Mouse (Mus musculus): ENCODE results near the gene Pramel6. TPM values are rescaled to one million over a fixed set of nuclear protein-coding genes. Genes with fewer than 3 reads are reported as not detected.
"Not testable (repeated sequence)": the region's sequence is repeated elsewhere in the genome, so short reads cannot be mapped to it uniquely, and the experiment has no call there.

Gene Pramel6
- polyA plus RNA-seq, 1 experiment from 2014 or later, result not detected

- Histone ChIP-seq H3K4me3 (ENCODE audit: low read depth, low read length) (no peak overlapping the region), H3K9me3 (replicated peaks; ENCODE audit: control insufficient read depth, low read length) (no peaks in the 10 kb centered on the region), H3K4me2 (ENCODE audit: low read depth, low read length) (no peak overlapping the region), H3K4me1 (ENCODE audit: control insufficient read depth, insufficient read depth, low read length) (no peaks in the 10 kb centered on the region), H3K27ac (replicated peaks; ENCODE audit: low read depth, low read length) (no peak overlapping the region), H3K27me3 (ENCODE audit: control insufficient read depth, insufficient read depth, low read length) (no peaks in the 10 kb centered on the region), H3K9ac (replicated peaks; ENCODE audit: low read length) (no peak overlapping the region), H3K36me3 (replicated peaks; ENCODE audit: control insufficient read depth, insufficient read depth, low read depth, low read length) (no peaks in the 10 kb centered on the region)
- DNase-seq (ENCODE audit: low spot score), result no peak
- WGBS, result 81% methylated on average over 3 of the region's 3 CpGs
- no peak for ATAC-seq (replicated peaks; ENCODE audit: insufficient number of reproducible peaks, low FRiP score, low TSS enrichment, low read depth)
Observed at GRCm38 (mm10) chr2:87516581-87516980, 10.2 kb downstream of the Pramel6 start.

GRCm38 (mm10) chr2:87520651-87521050 is 14.3 kb downstream of the Pramel6 start:
- H3K4me3 ChIP-seq (ENCODE audit: low read depth, low read length), result no peak overlapping the region
- no peak overlapping the region for H3K9ac ChIP-seq (replicated peaks; ENCODE audit: low read length)
- DNase-seq (ENCODE audit: low spot score) (no peak), ATAC-seq (replicated peaks; ENCODE audit: insufficient number of reproducible peaks, low FRiP score, low TSS enrichment, low read depth) (no peak)
- no peak overlapping the region for H3K27ac ChIP-seq (replicated peaks; ENCODE audit: low read depth, low read length)
- no peaks in the 10 kb centered on the region for H3K36me3 ChIP-seq (replicated peaks; ENCODE audit: control insufficient read depth, insufficient read depth, low read depth, low read length)
- H3K9me3 ChIP-seq (replicated peaks; ENCODE audit: control insufficient read depth, low read length), result no peaks in the 10 kb centered on the region
- WGBS, result 95% methylated on average over 4 of the region's 4 CpGs
- H3K4me1 ChIP-seq (ENCODE audit: control insufficient read depth, insufficient read depth, low read length), result no peaks in the 10 kb centered on the region
- H3K4me2 ChIP-seq (ENCODE audit: low read depth, low read length), result no peak overlapping the region
- no peaks in the 10 kb centered on the region for H3K27me3 ChIP-seq (ENCODE audit: control insufficient read depth, insufficient read depth, low read length)

DNA sequence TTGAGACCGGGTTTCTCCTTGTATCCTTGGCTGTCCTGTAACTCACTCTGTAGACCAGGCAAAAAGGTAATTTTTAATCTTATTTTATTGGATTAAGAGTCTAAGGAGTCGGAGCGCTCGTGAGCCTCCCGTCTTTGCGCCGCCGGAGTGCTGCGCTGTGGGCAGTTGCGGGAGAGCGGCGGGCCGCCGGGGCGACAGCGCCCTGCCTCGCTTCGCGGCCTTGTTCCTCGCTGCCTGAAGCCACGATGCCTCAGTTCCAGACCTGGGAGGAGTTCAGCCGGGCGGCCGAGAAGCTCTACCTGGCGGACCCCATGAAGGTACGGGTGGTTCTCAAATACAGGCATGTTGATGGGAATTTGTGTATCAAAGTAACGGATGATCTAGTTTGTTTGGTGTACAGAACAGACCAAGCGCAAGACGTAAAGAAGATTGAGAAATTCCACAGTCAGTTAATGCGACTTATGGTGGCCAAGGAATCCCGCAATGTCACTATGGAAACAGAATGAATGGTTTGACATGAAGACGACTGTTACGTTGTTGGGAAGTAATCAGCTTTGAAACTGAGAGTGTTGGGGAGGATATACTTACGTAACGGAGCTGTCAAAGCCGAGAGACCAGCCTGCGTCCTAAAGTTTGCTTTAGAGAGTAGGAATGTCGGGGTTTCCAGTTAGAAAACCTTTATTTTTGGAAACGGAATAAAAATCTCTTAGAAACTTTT is 19.7 kb downstream of the Pramel6 start:
- not testable (repeated sequence) for H3K27ac ChIP-seq (replicated peaks; ENCODE audit: low read depth, low read length); H3K4me1 ChIP-seq (ENCODE audit: control insufficient read depth, insufficient read depth, low read length); H3K4me3 ChIP-seq (ENCODE audit: low read depth, low read length); H3K9ac ChIP-seq (replicated peaks; ENCODE audit: low read length); H3K27me3 ChIP-seq (ENCODE audit: control insufficient read depth, insufficient read depth, low read length); H3K36me3 ChIP-seq (replicated peaks; ENCODE audit: control insufficient read depth, insufficient read depth, low read depth, low read length); H3K9me3 ChIP-seq (replicated peaks; ENCODE audit: control insufficient read depth, low read length)
- 0 out of 2 replicates have a peak overlapping the region, but pooled peaks have one; percentile 19 for H3K4me2 ChIP-seq (ENCODE audit: low read depth, low read length)
- WGBS, result 34% methylated on average over 37 of the region's 39 CpGs
- ATAC-seq (replicated peaks; ENCODE audit: insufficient number of reproducible peaks, low FRiP score, low TSS enrichment, low read depth) (peak; percentile 73; the same call in 1 of the 2 replicates), DNase-seq (ENCODE audit: low spot score) (peak; percentile 10)

GRCm38 (mm10) chr2:87531496-87531895 is 25.1 kb downstream of the Pramel6 start, which contains the start of gene Olfr153:
TSS of gene Olfr153 (plus strand) at chr2:87531796.
- no peak for DNase-seq (ENCODE audit: low spot score)
- H3K27me3 ChIP-seq (ENCODE audit: control insufficient read depth, insufficient read depth, low read length), result no peaks in the 10 kb centered on the region
- H3K27ac ChIP-seq (replicated peaks; ENCODE audit: low read depth, low read length), result no peak within 1 kb of the TSS

DNA sequence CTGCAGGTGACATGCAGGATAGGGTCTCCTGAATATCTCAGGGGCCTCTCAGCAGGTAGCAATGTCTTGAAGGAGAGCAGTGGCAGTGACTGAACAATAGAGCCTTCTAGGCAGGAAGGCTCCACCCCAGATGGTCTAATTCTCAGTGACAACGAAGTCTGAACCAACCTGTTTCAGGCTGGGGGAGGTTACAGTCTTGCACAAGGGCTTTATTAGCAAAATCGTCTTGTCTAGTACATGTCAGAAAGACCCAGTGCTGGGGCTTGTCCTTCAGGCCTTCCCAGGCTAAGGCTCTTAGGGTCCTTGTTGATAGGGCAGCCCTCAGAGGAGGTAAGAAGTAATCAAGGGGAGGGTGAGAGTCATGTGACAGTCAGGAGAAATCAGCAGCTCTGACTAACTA is 28.5 kb downstream of the Pramel6 start:
- no peaks in the 10 kb centered on the region for H3K9me3 ChIP-seq (replicated peaks; ENCODE audit: control insufficient read depth, low read length)
- no peak for ATAC-seq (replicated peaks; ENCODE audit: insufficient number of reproducible peaks, low FRiP score, low TSS enrichment, low read depth)
- WGBS, result 66% methylated on average over 2 of the region's 2 CpGs

More at GRCm38 (mm10) chr2:87531496-87531895, 25.1 kb downstream of the Pramel6 start, which contains the start of gene Olfr153:
- no peaks in the 10 kb centered on the region for H3K4me1 ChIP-seq (ENCODE audit: control insufficient read depth, insufficient read depth, low read length)
- H3K4me3 ChIP-seq (ENCODE audit: low read depth, low read length), result no peak within 1 kb of the TSS
- ATAC-seq (replicated peaks; ENCODE audit: insufficient number of reproducible peaks, low FRiP score, low TSS enrichment, low read depth), result no peak
- no peaks in the 10 kb centered on the region for H3K36me3 ChIP-seq (replicated peaks; ENCODE audit: control insufficient read depth, insufficient read depth, low read depth, low read length)
- H3K4me2 ChIP-seq (ENCODE audit: low read depth, low read length), result no peak within 1 kb of the TSS
- no peak within 1 kb of the TSS for H3K9ac ChIP-seq (replicated peaks; ENCODE audit: low read length)
- H3K9me3 ChIP-seq (replicated peaks; ENCODE audit: control insufficient read depth, low read length), result no peaks in the 10 kb centered on the region

GRCm38 (mm10) chr2:87545442-87545841 is 39.1 kb downstream of the Pramel6 start, which contains the start of gene Olfr1128:
TSS of gene Olfr1128 (minus strand) at chr2:87545542.
- no peaks in the 10 kb centered on the region for H3K36me3 ChIP-seq (replicated peaks; ENCODE audit: control insufficient read depth, insufficient read depth, low read depth, low read length)
- no peak within 1 kb of the TSS for H3K4me3 ChIP-seq (ENCODE audit: low read depth, low read length)
- ATAC-seq (replicated peaks; ENCODE audit: insufficient number of reproducible peaks, low FRiP score, low TSS enrichment, low read depth), result no peak
- H3K27me3 ChIP-seq (ENCODE audit: control insufficient read depth, insufficient read depth, low read length), result no peaks in the 10 kb centered on the region
- no peak within 1 kb of the TSS for H3K27ac ChIP-seq (replicated peaks; ENCODE audit: low read depth, low read length)
- no peak for DNase-seq (ENCODE audit: low spot score)
- no peak within 1 kb of the TSS for H3K9ac ChIP-seq (replicated peaks; ENCODE audit: low read length)
- H3K9me3 ChIP-seq (replicated peaks; ENCODE audit: control insufficient read depth, low read length), result no peaks in the 10 kb centered on the region
- no peak within 1 kb of the TSS for H3K4me2 ChIP-seq (ENCODE audit: low read depth, low read length)
- H3K4me1 ChIP-seq (ENCODE audit: control insufficient read depth, insufficient read depth, low read length), result no peaks in the 10 kb centered on the region
- WGBS, result 94% methylated on average over 1 of the region's 1 CpGs

More for the DNA sequence above, 28.5 kb downstream of the Pramel6 start:
- no peak for DNase-seq (ENCODE audit: low spot score)
- no peak overlapping the region for H3K4me2 ChIP-seq (ENCODE audit: low read depth, low read length)
- H3K4me3 ChIP-seq (ENCODE audit: low read depth, low read length), result no peak overlapping the region
- H3K9ac ChIP-seq (replicated peaks; ENCODE audit: low read length), result no peak overlapping the region
- H3K4me1 ChIP-seq (ENCODE audit: control insufficient read depth, insufficient read depth, low read length), result no peaks in the 10 kb centered on the region
- no peaks in the 10 kb centered on the region for H3K27me3 ChIP-seq (ENCODE audit: control insufficient read depth, insufficient read depth, low read length)
- H3K27ac ChIP-seq (replicated peaks; ENCODE audit: low read depth, low read length), result no peak overlapping the region
- H3K36me3 ChIP-seq (replicated peaks; ENCODE audit: control insufficient read depth, insufficient read depth, low read depth, low read length), result no peaks in the 10 kb centered on the region

Other genes with a start within 250 kb of the Pramel6 start
- not detected in 2 replicates for gene Olfr1116, start 239.0 kb upstream of the Pramel6 start, polyA plus RNA-seq (2014; fragmentation: Nextera tagmentation; extraction: Ambion mirVana)
- gene Olfr1118, start 199.0 kb upstream of the Pramel6 start, polyA plus RNA-seq (2014; fragmentation: Nextera tagmentation; extraction: Ambion mirVana), result not detected in 2 replicates
- not detected in 2 replicates for gene Olfr1120, start 151.8 kb upstream of the Pramel6 start, polyA plus RNA-seq (2014; fragmentation: Nextera tagmentation; extraction: Ambion mirVana)
- not detected in 2 replicates for gene Olfr1121, start 136.7 kb upstream of the Pramel6 start, polyA plus RNA-seq (2014; fragmentation: Nextera tagmentation; extraction: Ambion mirVana)
- not detected in 2 replicates for gene Olfr1122, start 120.7 kb upstream of the Pramel6 start, polyA plus RNA-seq (2014; fragmentation: Nextera tagmentation; extraction: Ambion mirVana)
- not detected in 2 replicates for gene Olfr1123, start 89.9 kb upstream of the Pramel6 start, polyA plus RNA-seq (2014; fragmentation: Nextera tagmentation; extraction: Ambion mirVana)
- not detected in 2 replicates for gene Olfr1124, start 76.3 kb upstream of the Pramel6 start, polyA plus RNA-seq (2014; fragmentation: Nextera tagmentation; extraction: Ambion mirVana)
- not detected in 2 replicates for gene Olfr1126, start 52.6 kb upstream of the Pramel6 start, polyA plus RNA-seq (2014; fragmentation: Nextera tagmentation; extraction: Ambion mirVana)
- not detected in 2 replicates for gene Pramel7, start 9.5 kb upstream of the Pramel6 start, polyA plus RNA-seq (2014; fragmentation: Nextera tagmentation; extraction: Ambion mirVana)
- not detected in 2 replicates for gene Olfr153, start 25.2 kb downstream of the Pramel6 start, polyA plus RNA-seq (2014; fragmentation: Nextera tagmentation; extraction: Ambion mirVana)
- gene Olfr1128, start 39.0 kb downstream of the Pramel6 start, polyA plus RNA-seq (2014; fragmentation: Nextera tagmentation; extraction: Ambion mirVana), result not detected in 2 replicates
- gene Olfr1129, start 67.3 kb downstream of the Pramel6 start, polyA plus RNA-seq (2014; fragmentation: Nextera tagmentation; extraction: Ambion mirVana), result not detected in 2 replicates
- gene Olfr1130, start 99.6 kb downstream of the Pramel6 start, polyA plus RNA-seq (2014; fragmentation: Nextera tagmentation; extraction: Ambion mirVana), result not detected in 2 replicates
- gene Olfr1131, start 120.5 kb downstream of the Pramel6 start, polyA plus RNA-seq (2014; fragmentation: Nextera tagmentation; extraction: Ambion mirVana), result not detected in 2 replicates
- gene Olfr1132, start 131.0 kb downstream of the Pramel6 start, polyA plus RNA-seq (2014; fragmentation: Nextera tagmentation; extraction: Ambion mirVana), result not detected in 2 replicates
- gene Olfr1133, start 140.8 kb downstream of the Pramel6 start, polyA plus RNA-seq (2014; fragmentation: Nextera tagmentation; extraction: Ambion mirVana), result not detected in 2 replicates
- not detected in 2 replicates for gene Olfr1134, start 151.9 kb downstream of the Pramel6 start, polyA plus RNA-seq (2014; fragmentation: Nextera tagmentation; extraction: Ambion mirVana)
- not detected in 2 replicates for gene Olfr1135, start 167.1 kb downstream of the Pramel6 start, polyA plus RNA-seq (2014; fragmentation: Nextera tagmentation; extraction: Ambion mirVana)
- not detected in 2 replicates for gene Olfr1136, start 187.4 kb downstream of the Pramel6 start, polyA plus RNA-seq (2014; fragmentation: Nextera tagmentation; extraction: Ambion mirVana)
- not detected in 2 replicates for gene Olfr1137, start 206.6 kb downstream of the Pramel6 start, polyA plus RNA-seq (2014; fragmentation: Nextera tagmentation; extraction: Ambion mirVana)
- not detected in 2 replicates for gene Olfr1138, start 233.4 kb downstream of the Pramel6 start, polyA plus RNA-seq (2014; fragmentation: Nextera tagmentation; extraction: Ambion mirVana)
- not detected in 2 replicates for gene Olfr1140, start 237.2 kb downstream of the Pramel6 start, polyA plus RNA-seq (2014; fragmentation: Nextera tagmentation; extraction: Ambion mirVana)
- gene Olfr1141, start 247.4 kb downstream of the Pramel6 start, polyA plus RNA-seq (2014; fragmentation: Nextera tagmentation; extraction: Ambion mirVana), result not detected in 2 replicates

Measured in embryonic facial prominence, embryonic 11.5 days (tissue).